Mouse (Mus musculus): Measurements from ENCODE around the gene Syne1. TPM values are rescaled to one million over a fixed set of nuclear protein-coding genes. Genes with fewer than 3 reads are reported as not detected.

Syne1 gene
- polyA plus RNA-seq, 1 experiment from 2014 or later: 7.5 TPM

- no peaks in the 10 kb centered on the region for H3K27me3 ChIP-seq
- H3K27ac ChIP-seq: no peak overlapping the region
- 89% methylated on average over 9 of the region's 9 CpGs for WGBS
- ATAC-seq: no peak
- H3K9ac ChIP-seq (replicated peaks): no peak overlapping the region
- peaks cover 9% of the 10 kb centered on the region; the same call in 1 of the 2 replicates for H3K4me1 ChIP-seq (replicated peaks)
- H3K4me2 ChIP-seq (replicated peaks): no peak overlapping the region
- no peaks in the 10 kb centered on the region for H3K9me3 ChIP-seq
- H3K4me3 ChIP-seq (replicated peaks): no peak overlapping the region
- H3K36me3 ChIP-seq: no peaks in the 10 kb centered on the region
Measured at GRCm38 (mm10) chr10:5192861-5193490, 358.3 kb downstream of the Syne1 start.

GRCm38 (mm10) chr10:5190756-5191155 is 360.5 kb downstream of the Syne1 start:
- Histone ChIP-seq H3K27me3 (no peaks in the 10 kb centered on the region), H3K9ac (replicated peaks) (no peak overlapping the region), H3K27ac (no peak overlapping the region), H3K4me3 (replicated peaks) (no peak overlapping the region), H3K4me1 (replicated peaks) (peaks cover 9% of the 10 kb centered on the region; the same call in 1 of the 2 replicates), H3K36me3 (no peaks in the 10 kb centered on the region), H3K4me2 (replicated peaks) (no peak overlapping the region), H3K9me3 (no peaks in the 10 kb centered on the region)
- ATAC-seq: no peak
- 80% methylated on average over 4 of the region's 4 CpGs for WGBS

GRCm38 (mm10) chr10:5188890-5189289 is 362.4 kb downstream of the Syne1 start:
- no peak overlapping the region for H3K27ac ChIP-seq
- no peak for ATAC-seq
- H3K9ac ChIP-seq (replicated peaks): no peak overlapping the region
- H3K4me2 ChIP-seq (replicated peaks): no peak overlapping the region
- H3K27me3 ChIP-seq: no peaks in the 10 kb centered on the region
- no peak overlapping the region for H3K4me3 ChIP-seq (replicated peaks)
- no peaks in the 10 kb centered on the region for H3K4me1 ChIP-seq (replicated peaks)
- H3K9me3 ChIP-seq: no peaks in the 10 kb centered on the region
- peaks cover 18% of the 10 kb centered on the region for H3K36me3 ChIP-seq

- H3K27ac ChIP-seq: no peak overlapping the region
- 86% methylated on average over 19 of the region's 19 CpGs for WGBS
- no peak overlapping the region for H3K4me3 ChIP-seq (replicated peaks)
Measured at GRCm38 (mm10) chr10:5185156-5186083, 365.9 kb downstream of the Syne1 start.

GRCm38 (mm10) chr10:5181771-5182176 is 369.5 kb downstream of the Syne1 start:
- Histone ChIP-seq H3K4me1 (replicated peaks) (no peaks in the 10 kb centered on the region), H3K27ac (no peak overlapping the region), H3K27me3 (no peaks in the 10 kb centered on the region), H3K36me3 (peaks cover 33% of the 10 kb centered on the region), H3K9ac (replicated peaks) (no peak overlapping the region), H3K4me2 (replicated peaks) (no peak overlapping the region), H3K9me3 (no peaks in the 10 kb centered on the region), H3K4me3 (replicated peaks) (no peak overlapping the region)
- no peak for ATAC-seq
- 90% methylated on average over 4 of the region's 4 CpGs for WGBS

More at GRCm38 (mm10) chr10:5185156-5186083, 365.9 kb downstream of the Syne1 start:
- Histone ChIP-seq H3K36me3 (peaks cover 29% of the 10 kb centered on the region), H3K9me3 (no peaks in the 10 kb centered on the region), H3K4me1 (replicated peaks) (no peaks in the 10 kb centered on the region), H3K4me2 (replicated peaks) (no peak overlapping the region), H3K9ac (replicated peaks) (no peak overlapping the region), H3K27me3 (no peaks in the 10 kb centered on the region)
- ATAC-seq: no peak

GRCm38 (mm10) chr10:5179891-5180290 is 371.4 kb downstream of the Syne1 start:
- Histone ChIP-seq H3K9me3 (no peaks in the 10 kb centered on the region), H3K27me3 (no peaks in the 10 kb centered on the region), H3K36me3 (peaks cover 25% of the 10 kb centered on the region), H3K4me2 (replicated peaks) (no peak overlapping the region), H3K27ac (no peak overlapping the region), H3K4me3 (replicated peaks) (no peak overlapping the region), H3K9ac (replicated peaks) (no peak overlapping the region), H3K4me1 (replicated peaks) (no peaks in the 10 kb centered on the region)
- WGBS: 89% methylated on average over 3 of the region's 3 CpGs
- ATAC-seq: no peak

GRCm38 (mm10) chr10:5177446-5178015 is 373.8 kb downstream of the Syne1 start:
- no peak overlapping the region for H3K4me2 ChIP-seq (replicated peaks)
- H3K36me3 ChIP-seq: peaks cover 4% of the 10 kb centered on the region; the same call in 1 of the 2 replicates
- no peaks in the 10 kb centered on the region for H3K9me3 ChIP-seq
- ATAC-seq: no peak
- H3K27me3 ChIP-seq: no peaks in the 10 kb centered on the region
- H3K4me3 ChIP-seq (replicated peaks): no peak overlapping the region
- H3K27ac ChIP-seq: no peak overlapping the region
- 79% methylated on average over 9 of the region's 9 CpGs for WGBS
- H3K4me1 ChIP-seq (replicated peaks): no peaks in the 10 kb centered on the region
- no peak overlapping the region for H3K9ac ChIP-seq (replicated peaks)

GRCm38 (mm10) chr10:5176371-5176770 is 374.9 kb downstream of the Syne1 start:
- 81% methylated on average over 2 of the region's 2 CpGs for WGBS
- Histone ChIP-seq H3K27ac (no peak overlapping the region), H3K9me3 (no peaks in the 10 kb centered on the region), H3K9ac (replicated peaks) (no peak overlapping the region), H3K4me2 (replicated peaks) (no peak overlapping the region), H3K4me1 (replicated peaks) (no peaks in the 10 kb centered on the region), H3K27me3 (no peaks in the 10 kb centered on the region), H3K4me3 (replicated peaks) (no peak overlapping the region), H3K36me3 (peaks cover 4% of the 10 kb centered on the region; the same call in 1 of the 2 replicates)
- ATAC-seq: no peak

- Histone ChIP-seq H3K4me1 (replicated peaks) (no peaks in the 10 kb centered on the region), H3K4me3 (replicated peaks) (no peak overlapping the region), H3K4me2 (replicated peaks) (no peak overlapping the region), H3K36me3 (peaks cover 6% of the 10 kb centered on the region), H3K9me3 (no peaks in the 10 kb centered on the region), H3K27ac (no peak overlapping the region), H3K9ac (replicated peaks) (no peak overlapping the region), H3K27me3 (no peaks in the 10 kb centered on the region)
- WGBS: 81% methylated on average over 1 of the region's 1 CpGs
- no peak for ATAC-seq
Measured at GRCm38 (mm10) chr10:5170425-5170824, 380.9 kb downstream of the Syne1 start.

GRCm38 (mm10) chr10:5167481-5167880 is 383.8 kb downstream of the Syne1 start:
- ATAC-seq: no peak
- Histone ChIP-seq H3K4me2 (replicated peaks) (no peak overlapping the region), H3K4me3 (replicated peaks) (no peak overlapping the region), H3K4me1 (replicated peaks) (no peaks in the 10 kb centered on the region), H3K36me3 (peaks cover 6% of the 10 kb centered on the region), H3K9ac (replicated peaks) (no peak overlapping the region), H3K27ac (no peak overlapping the region), H3K9me3 (no peaks in the 10 kb centered on the region), H3K27me3 (no peaks in the 10 kb centered on the region)
- WGBS: 88% methylated on average over 3 of the region's 3 CpGs

GRCm38 (mm10) chr10:5165439-5165838 is 385.8 kb downstream of the Syne1 start:
- Histone ChIP-seq H3K9me3 (no peaks in the 10 kb centered on the region), H3K27ac (no peak overlapping the region), H3K36me3 (peaks cover 4% of the 10 kb centered on the region), H3K27me3 (no peaks in the 10 kb centered on the region), H3K4me3 (replicated peaks) (no peak overlapping the region), H3K4me1 (replicated peaks) (no peaks in the 10 kb centered on the region), H3K4me2 (replicated peaks) (no peak overlapping the region), H3K9ac (replicated peaks) (no peak overlapping the region)
- ATAC-seq: no peak
- 89% methylated on average over 5 of the region's 5 CpGs for WGBS

GRCm38 (mm10) chr10:5163770-5164169 is 387.5 kb downstream of the Syne1 start:
- Histone ChIP-seq H3K4me3 (replicated peaks) (no peak overlapping the region), H3K27me3 (no peaks in the 10 kb centered on the region), H3K9me3 (no peaks in the 10 kb centered on the region), H3K4me1 (replicated peaks) (no peaks in the 10 kb centered on the region), H3K27ac (no peak overlapping the region), H3K4me2 (replicated peaks) (no peak overlapping the region), H3K36me3 (no peaks in the 10 kb centered on the region), H3K9ac (replicated peaks) (no peak overlapping the region)
- WGBS: 75% methylated on average over 6 of the region's 6 CpGs
- no peak for ATAC-seq
